Mouse (Mus musculus): Measurements from ENCODE around the gene Mrps16.

Gene Mrps16

DNA sequence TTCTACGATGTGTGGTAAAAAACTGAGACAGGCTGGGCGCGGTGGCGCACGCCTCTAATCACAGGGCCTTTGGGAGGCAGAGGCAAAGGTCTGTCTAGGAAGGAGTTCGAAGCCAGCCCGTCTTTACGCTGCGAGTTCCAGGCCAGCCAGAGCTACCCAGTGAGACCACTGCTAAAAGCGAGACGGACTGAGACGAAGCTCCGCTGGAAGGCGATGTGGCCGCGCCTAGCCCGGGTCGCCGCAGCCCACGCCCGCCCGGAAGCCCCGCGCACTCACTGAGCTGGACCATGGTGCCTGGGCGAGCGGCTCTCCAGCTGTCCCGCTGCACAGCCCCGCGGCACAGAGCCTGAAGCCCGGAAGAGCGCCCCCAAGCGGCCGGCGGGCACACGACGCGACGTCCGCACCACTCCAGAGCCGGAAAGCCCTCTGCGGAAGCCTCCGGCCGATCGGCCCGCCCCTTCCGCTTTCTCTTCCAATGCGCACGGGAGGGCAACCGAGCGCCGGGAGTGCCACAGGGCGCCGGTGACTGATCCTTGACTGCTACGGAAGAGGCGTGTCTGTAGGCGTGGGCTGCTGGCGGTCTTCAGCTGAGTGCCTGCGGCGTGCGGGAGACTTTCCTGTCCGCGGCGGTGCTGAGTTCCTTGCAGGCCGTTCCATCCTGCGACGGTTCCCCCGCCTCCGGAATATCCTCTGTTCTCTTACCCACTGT is at the start of gene Mrps16:
Gene Mrps16 (minus strand): TSS at position 430 of the 709 bp plus-strand sequence.
- DNase-seq (ENCODE audit: low read depth) = peak; percentile 94

GRCm38 (mm10) chr14:20442252-20442651 is 48.8 kb upstream of the Mrps16 start:
- DNase-seq (ENCODE audit: low read depth) = no peak

DNA sequence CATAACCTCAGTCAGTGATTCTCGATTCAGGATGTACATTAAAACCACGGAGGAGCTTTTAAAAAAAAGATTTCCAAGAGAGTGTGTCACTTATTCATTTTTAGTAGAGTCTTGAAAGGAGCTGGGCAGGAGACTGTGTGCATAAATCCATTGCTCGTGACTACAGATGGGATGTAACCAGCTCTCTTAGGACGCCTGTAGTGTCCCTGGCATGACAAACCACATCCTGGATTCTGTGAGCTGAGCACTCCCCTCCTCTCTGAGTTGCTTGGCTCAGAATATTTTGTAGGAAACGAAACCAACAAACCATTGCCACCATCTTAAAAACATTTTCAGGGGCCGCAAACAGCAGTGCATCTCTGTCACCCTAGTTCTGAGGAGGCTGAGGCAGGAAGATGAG is 43.5 kb upstream of the Mrps16 start:
- DNase-seq (ENCODE audit: low read depth) = no peak

- DNase-seq (ENCODE audit: low read depth) = no peak
Observed at GRCm38 (mm10) chr14:20432420-20432819, 39.0 kb upstream of the Mrps16 start.

DNA sequence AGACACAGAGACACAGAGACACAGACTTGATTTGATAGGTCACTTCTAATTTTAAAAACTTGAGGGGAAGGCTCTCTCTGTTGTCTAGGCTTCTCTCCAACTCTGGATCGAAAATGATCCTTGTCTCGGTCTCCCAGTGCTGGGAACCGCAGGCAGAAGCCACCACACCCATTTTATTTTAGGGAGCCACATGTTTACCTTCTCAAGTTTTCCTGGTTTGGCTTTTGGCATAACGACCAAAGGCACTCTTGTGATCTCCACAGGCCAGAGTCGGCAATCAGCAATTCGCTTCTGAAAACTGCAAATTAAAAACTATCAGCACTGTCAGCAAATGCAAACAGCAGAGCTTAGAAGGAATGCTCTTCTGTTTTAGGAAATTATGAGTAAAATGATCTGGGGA is 38.3 kb upstream of the Mrps16 start:
- no peak for DNase-seq (ENCODE audit: low read depth)

- DNase-seq (ENCODE audit: low read depth) = no peak
Observed at GRCm38 (mm10) chr14:20429833-20430232, 36.4 kb upstream of the Mrps16 start.

GRCm38 (mm10) chr14:20428593-20428992 is 35.2 kb upstream of the Mrps16 start:
- DNase-seq (ENCODE audit: low read depth) = no peak

DNA sequence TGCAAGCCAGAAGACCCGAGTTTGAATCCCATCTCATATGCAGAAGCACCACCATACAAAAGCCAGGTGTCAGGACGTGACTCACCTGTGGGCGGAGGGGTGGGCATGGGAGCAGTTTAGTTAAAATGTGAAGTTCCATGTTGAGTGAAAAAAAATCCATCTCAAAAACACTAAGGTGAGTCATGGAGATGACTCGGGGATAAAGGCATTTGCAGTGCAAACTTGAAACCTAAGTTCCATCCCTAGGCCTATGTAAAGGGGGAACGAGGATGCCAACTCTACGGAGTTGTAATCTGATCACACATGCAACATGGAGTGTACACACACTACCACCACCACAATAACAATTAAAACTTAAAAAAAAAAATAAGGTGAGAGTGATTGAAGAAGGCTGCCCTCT is 29.6 kb upstream of the Mrps16 start:
- DNase-seq (ENCODE audit: low read depth) = no peak

DNA sequence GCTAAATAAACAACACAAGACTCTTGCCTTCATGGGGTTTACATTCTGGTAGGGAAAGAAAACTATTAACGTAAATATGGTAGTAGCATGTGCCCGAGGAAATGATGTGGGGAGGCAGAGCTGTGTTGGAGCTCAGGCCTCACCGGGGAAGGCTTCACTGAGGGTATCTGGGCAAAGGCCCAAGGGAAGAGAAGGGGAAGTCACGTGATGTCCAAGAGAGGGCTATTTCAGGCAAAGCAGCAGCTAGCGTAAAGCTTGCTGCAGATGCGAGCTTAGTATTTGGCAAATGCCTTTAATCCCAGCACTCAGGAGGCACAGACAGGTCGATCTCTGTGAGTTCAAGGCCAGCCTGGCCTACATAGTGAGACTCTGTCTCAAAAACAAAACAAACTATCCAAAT is 28.8 kb upstream of the Mrps16 start:
- DNase-seq (ENCODE audit: low read depth) = no peak

- DNase-seq (ENCODE audit: low read depth) = no peak
Observed at GRCm38 (mm10) chr14:20400071-20400470, 6.6 kb upstream of the Mrps16 start.

DNA sequence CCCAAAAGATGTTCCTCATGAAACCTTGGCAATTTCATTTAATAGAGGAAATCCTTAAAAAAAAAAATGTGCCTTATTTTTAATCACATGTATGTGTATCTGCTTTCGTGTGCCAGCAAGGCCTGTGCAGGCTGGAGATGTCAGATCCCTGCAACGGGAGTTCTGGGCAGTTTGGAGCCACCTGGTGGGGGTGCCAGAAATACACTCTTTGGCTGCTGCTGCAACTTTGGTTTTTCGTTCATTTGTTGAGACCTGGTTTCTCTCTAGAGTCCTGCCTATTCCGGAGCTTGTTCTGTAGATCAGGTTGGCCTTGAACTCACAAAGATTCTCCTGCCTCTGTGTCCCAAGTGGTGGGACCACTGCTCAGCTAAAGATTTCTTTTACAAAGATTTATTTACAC is 5.4 kb upstream of the Mrps16 start:
- DNase-seq (ENCODE audit: low read depth) = no peak

- no peak for DNase-seq (ENCODE audit: low read depth)
Observed at GRCm38 (mm10) chr14:20397220-20397619, 3.8 kb upstream of the Mrps16 start.

- no peak for DNase-seq (ENCODE audit: low read depth)
Observed at GRCm38 (mm10) chr14:20392326-20392725, 1.1 kb downstream of the Mrps16 start.

GRCm38 (mm10) chr14:20389446-20390079 is 3.9 kb downstream of the Mrps16 start:
- DNase-seq (ENCODE audit: low read depth) = no peak

DNA sequence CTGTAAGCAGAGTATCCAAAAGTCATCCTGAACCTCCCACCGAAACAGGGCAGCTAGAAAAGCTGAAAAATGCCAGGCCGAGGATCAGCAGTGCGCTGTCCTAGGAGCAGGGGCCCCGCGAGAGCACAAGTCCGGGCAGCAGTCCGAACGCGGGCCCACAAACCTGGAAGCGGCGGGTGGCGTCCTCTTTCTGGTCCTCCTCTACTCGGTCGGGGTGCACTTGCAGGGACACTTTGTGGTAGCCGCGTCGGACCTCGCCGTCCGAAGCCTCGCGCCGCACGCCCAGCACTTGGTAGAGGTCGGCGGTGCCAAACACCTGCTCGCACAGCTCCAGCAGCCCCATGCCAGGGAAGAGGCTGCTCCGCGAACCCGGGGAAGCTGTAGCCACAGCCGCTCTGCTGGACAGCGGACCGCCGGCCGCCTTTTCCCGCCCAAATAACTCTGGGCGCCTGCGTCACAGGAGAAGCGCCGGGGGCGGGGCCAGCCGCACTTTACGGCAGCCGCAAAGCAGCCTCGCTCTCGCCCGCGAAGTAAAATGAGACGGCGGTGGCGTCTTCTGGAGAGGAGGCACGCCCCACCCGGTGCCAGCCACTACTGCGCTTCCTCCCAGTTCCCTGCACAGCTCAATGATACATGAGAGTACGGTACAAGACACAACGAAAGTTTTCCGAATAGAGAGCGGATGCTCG is 4.8 kb downstream of the Mrps16 start, which contains the start of gene Dnajc9:
Gene Dnajc9 (minus strand): TSS at position 470 of the 689 bp plus-strand sequence.
- peak; percentile 81 for DNase-seq (ENCODE audit: low read depth)

GRCm38 (mm10) chr14:20379753-20380430 is 13.5 kb downstream of the Mrps16 start:
- DNase-seq (ENCODE audit: low read depth) = no peak

GRCm38 (mm10) chr14:20379087-20379640 is 14.3 kb downstream of the Mrps16 start:
- DNase-seq (ENCODE audit: low read depth) = no peak

DNA sequence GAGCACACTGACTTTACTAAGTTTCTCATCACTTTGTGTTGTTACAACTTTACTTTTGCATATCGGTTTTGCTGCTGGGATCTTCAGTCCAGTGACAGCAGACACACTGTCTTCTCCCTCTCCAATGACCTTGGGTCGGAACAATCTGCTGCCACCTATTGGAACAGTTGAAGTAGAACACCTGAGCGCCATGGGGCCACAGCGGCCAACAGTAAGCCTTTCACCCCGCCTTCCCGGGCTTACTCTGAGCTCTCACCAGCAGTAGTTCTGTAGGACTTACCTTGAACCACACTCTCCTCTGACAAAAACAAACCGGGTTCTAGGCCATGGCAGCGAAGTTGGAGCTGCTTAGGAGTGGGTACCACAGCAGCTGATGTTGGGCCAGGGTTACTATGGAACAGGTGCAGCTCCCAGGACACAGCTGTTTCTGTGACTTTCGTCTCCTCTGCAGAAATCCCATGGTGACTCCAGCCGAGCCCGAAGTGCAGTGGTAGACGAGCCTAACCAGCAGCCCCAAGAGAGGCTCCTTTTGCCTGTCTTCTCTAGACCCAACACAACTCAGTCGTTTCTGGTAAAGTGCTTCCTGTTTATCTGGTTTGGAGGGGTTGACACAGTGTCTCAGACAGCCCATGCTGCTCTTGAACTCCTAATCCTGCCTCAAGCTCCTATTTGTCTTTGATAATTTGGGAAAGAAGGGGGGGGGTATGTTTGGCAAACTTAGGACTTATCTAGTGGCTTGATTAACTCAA is 14.9 kb downstream of the Mrps16 start:
- no peak for DNase-seq (ENCODE audit: low read depth)

- DNase-seq (ENCODE audit: low read depth) = no peak
Observed at GRCm38 (mm10) chr14:20377112-20377521, 16.3 kb downstream of the Mrps16 start.

GRCm38 (mm10) chr14:20371854-20372253 is 21.6 kb downstream of the Mrps16 start:
- DNase-seq (ENCODE audit: low read depth) = no peak

- DNase-seq (ENCODE audit: low read depth) = no peak
Observed at GRCm38 (mm10) chr14:20370798-20371197, 22.6 kb downstream of the Mrps16 start.
